Mouse (Mus musculus) hindbrain, embryonic 11.5 days (tissue): ENCODE results near the gene Cant1. TPM values are rescaled to one million over a fixed set of nuclear protein-coding genes. Genes with fewer than 3 reads are reported as not detected.

Experiments
- ATAC-seq: fragments of 200-750 bp; cut with Nextera tagmentation; 2 replicates; pipeline ENCODE4 v1.8.0; 2017; ENCODE audit warnings: mild to moderate bottlenecking, moderate TSS enrichment, moderate library complexity; ENCODE audit not compliant: low FRiP score
- DNase-seq: peaks from one replicate; pipeline ENCODE4 v3.0.0-alpha.2; 2015; ENCODE audit warnings: low spot score
- H3K27ac ChIP-seq: fragments of 300-500 bp; sonication (generic); 2 replicates; pipeline ENCODE4 v1.5.1; 2014; ENCODE audit warnings: mild to moderate bottlenecking, low read depth, low read length
- H3K27me3 ChIP-seq: fragments of 300-500 bp; sonication (generic); 2 replicates; pipeline ENCODE4 v1.6.1; 2014; ENCODE audit warnings: mild to moderate bottlenecking, low read length, moderate library complexity, mixed read lengths; ENCODE audit not compliant: control insufficient read depth, insufficient read depth
- H3K36me3 ChIP-seq: fragments of 300-500 bp; sonication (generic); 2 replicates; pipeline ENCODE4 v1.6.1; 2014; ENCODE audit warnings: mild to moderate bottlenecking, low read length, moderate library complexity, mixed read lengths; ENCODE audit not compliant: control insufficient read depth, insufficient read depth
- H3K4me1 ChIP-seq: fragments of 300-500 bp; sonication (generic); replicated peaks from 2 replicates; pipeline ENCODE4 v1.6.1; 2014; ENCODE audit warnings: low read length, mixed read lengths; ENCODE audit not compliant: control insufficient read depth, insufficient read depth
- H3K4me2 ChIP-seq: fragments of 300-500 bp; sonication (generic); replicated peaks from 2 replicates; pipeline ENCODE4 v1.6.1; 2014; ENCODE audit warnings: mild to moderate bottlenecking, low read depth, low read length
- H3K4me3 ChIP-seq: fragments of 300-500 bp; sonication (generic); 2 replicates; pipeline ENCODE4 v1.5.1; 2014; ENCODE audit warnings: low read depth, low read length
- H3K9ac ChIP-seq: fragments of 300-500 bp; sonication (generic); 2 replicates; pipeline ENCODE4 v1.6.1; 2014; ENCODE audit warnings: low read depth, low read length
- H3K9me3 ChIP-seq: fragments of 300-500 bp; sonication (generic); 2 replicates; pipeline ENCODE4 v1.6.1; 2016; ENCODE audit warnings: low read length; ENCODE audit not compliant: control insufficient read depth
- WGBS: fragments of 180-500 bp; shearing (Covaris S2); extraction: QIAGEN DNeasy Blood & Tissue Kit; methylation state at CpG from one replicate; pipeline ENCODE4 v1.1.7; 2014; 5-methylcytosine and 5-hydroxymethylcytosine counted together
- polyA plus RNA-seq: library from polyadenylated mRNA; unstranded; fragments of >200 nt; fragmentation: Nextera tagmentation; extraction: Ambion mirVana; gene quantifications from 2 replicates; pipeline ENCODE4 v1.2.1, GENCODE M21; 2014

Gene Cant1
- polyA plus RNA-seq, 1 experiment from 2014 or later = 21.0 TPM

DNA sequence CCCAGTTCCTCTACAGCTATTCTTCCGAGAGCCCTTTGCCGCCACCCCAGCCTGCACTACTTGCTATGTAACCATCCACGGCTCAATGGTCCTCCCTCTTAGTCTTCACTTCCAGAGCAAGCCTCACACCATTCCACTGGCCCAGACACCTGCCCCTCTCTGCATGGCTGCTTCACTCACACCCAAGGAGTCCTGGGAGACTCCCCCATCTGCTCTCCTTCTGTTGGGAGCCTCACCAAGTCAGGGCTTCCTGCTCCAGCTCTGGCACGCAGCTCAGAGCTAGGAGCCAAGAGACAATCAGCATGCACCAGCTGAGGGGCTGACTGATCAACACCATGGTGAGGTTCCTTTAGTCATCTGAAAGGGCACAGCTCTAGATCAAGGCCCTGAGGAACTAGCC is 5.8 kb downstream of the Cant1 start:
- Histone ChIP-seq H3K4me3 (no peak overlapping the region), H3K27me3 (no peaks in the 10 kb centered on the region), H3K9me3 (no peaks in the 10 kb centered on the region), H3K36me3 (no peaks in the 10 kb centered on the region), H3K27ac (no peak overlapping the region), H3K4me2 (no peak overlapping the region), H3K4me1 (peaks cover 3% of the 10 kb centered on the region; the same call in 1 of the 2 replicates), H3K9ac (no peak overlapping the region)
- WGBS = 87% methylated on average over 4 of the region's 4 CpGs
- ATAC-seq = no peak
- no peak for DNase-seq

DNA sequence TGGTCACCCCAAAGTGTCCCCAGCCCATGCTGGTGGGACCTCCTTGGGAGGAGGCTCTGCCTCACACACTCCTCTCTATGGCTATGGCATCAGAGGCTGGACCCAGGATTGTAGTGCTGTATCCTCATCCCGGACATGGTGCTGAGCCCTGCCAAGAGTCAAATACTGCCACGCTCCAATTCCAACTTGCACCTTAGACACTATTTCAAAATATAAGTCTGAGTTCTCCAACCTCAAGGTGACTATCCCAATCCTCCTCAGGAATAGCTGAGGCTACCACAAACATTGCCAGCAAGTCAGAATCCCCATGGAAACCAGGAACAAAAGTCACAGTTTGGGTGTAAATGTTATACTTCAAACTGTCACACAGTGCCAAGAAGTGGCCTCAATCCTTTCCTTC is 6.3 kb downstream of the Cant1 start:
- ATAC-seq = no peak
- Histone ChIP-seq H3K9me3 (no peaks in the 10 kb centered on the region), H3K36me3 (no peaks in the 10 kb centered on the region), H3K4me1 (no peaks in the 10 kb centered on the region), H3K27ac (no peak overlapping the region), H3K9ac (no peak overlapping the region), H3K4me2 (no peak overlapping the region), H3K4me3 (no peak overlapping the region), H3K27me3 (no peaks in the 10 kb centered on the region)
- DNase-seq = no peak
- WGBS = 94% methylated on average over 2 of the region's 2 CpGs

GRCm38 (mm10) chr11:118411271-118411670 is 7.6 kb downstream of the Cant1 start:
- no peak for ATAC-seq
- H3K9ac ChIP-seq = no peak overlapping the region
- no peak overlapping the region for H3K27ac ChIP-seq
- H3K9me3 ChIP-seq = no peaks in the 10 kb centered on the region
- no peaks in the 10 kb centered on the region for H3K27me3 ChIP-seq
- H3K4me1 ChIP-seq = no peaks in the 10 kb centered on the region
- H3K4me3 ChIP-seq = no peak overlapping the region
- no peak overlapping the region for H3K4me2 ChIP-seq
- H3K36me3 ChIP-seq = 0 out of 2 replicates have a peak, but pooled peaks cover 5% of the 10 kb centered on the region
- DNase-seq = no peak
- WGBS = 89% methylated on average over 8 of the region's 8 CpGs

- DNase-seq (no peak), ATAC-seq (no peak)
- Histone ChIP-seq H3K9me3 (no peaks in the 10 kb centered on the region), H3K4me2 (no peak overlapping the region), H3K36me3 (0 out of 2 replicates have a peak, but pooled peaks cover 5% of the 10 kb centered on the region), H3K4me1 (no peaks in the 10 kb centered on the region), H3K9ac (no peak overlapping the region), H3K27ac (no peak overlapping the region), H3K4me3 (no peak overlapping the region), H3K27me3 (no peaks in the 10 kb centered on the region)
- 95% methylated on average over 10 of the region's 10 CpGs for WGBS
Observed at GRCm38 (mm10) chr11:118410479-118410878, 8.4 kb downstream of the Cant1 start.

DNA sequence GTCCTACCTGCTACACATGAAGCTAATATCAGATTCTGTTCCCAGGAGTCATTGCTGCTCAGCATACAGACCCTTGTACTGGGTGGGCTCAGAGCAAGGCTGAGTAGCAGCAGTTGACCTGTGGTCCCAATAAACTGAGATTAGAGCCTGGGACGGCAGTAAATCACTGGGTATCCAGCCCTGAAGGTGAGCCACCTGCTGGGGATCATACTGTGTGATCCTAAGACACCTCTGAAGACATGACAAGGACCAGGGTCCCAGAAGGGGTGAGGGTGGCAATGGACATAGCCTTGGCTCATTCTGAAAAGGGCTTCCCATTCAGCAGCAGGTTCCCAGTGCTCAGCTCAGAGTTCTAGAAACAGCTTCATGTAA is 8.8 kb downstream of the Cant1 start:
- 86% methylated on average over 1 of the region's 1 CpGs for WGBS
- ATAC-seq (no peak), DNase-seq (no peak)
- Histone ChIP-seq H3K27me3 (no peaks in the 10 kb centered on the region), H3K9me3 (no peaks in the 10 kb centered on the region), H3K9ac (no peak overlapping the region), H3K4me2 (no peak overlapping the region), H3K36me3 (0 out of 2 replicates have a peak, but pooled peaks cover 5% of the 10 kb centered on the region), H3K4me1 (no peaks in the 10 kb centered on the region), H3K4me3 (no peak overlapping the region), H3K27ac (no peak overlapping the region)

DNA sequence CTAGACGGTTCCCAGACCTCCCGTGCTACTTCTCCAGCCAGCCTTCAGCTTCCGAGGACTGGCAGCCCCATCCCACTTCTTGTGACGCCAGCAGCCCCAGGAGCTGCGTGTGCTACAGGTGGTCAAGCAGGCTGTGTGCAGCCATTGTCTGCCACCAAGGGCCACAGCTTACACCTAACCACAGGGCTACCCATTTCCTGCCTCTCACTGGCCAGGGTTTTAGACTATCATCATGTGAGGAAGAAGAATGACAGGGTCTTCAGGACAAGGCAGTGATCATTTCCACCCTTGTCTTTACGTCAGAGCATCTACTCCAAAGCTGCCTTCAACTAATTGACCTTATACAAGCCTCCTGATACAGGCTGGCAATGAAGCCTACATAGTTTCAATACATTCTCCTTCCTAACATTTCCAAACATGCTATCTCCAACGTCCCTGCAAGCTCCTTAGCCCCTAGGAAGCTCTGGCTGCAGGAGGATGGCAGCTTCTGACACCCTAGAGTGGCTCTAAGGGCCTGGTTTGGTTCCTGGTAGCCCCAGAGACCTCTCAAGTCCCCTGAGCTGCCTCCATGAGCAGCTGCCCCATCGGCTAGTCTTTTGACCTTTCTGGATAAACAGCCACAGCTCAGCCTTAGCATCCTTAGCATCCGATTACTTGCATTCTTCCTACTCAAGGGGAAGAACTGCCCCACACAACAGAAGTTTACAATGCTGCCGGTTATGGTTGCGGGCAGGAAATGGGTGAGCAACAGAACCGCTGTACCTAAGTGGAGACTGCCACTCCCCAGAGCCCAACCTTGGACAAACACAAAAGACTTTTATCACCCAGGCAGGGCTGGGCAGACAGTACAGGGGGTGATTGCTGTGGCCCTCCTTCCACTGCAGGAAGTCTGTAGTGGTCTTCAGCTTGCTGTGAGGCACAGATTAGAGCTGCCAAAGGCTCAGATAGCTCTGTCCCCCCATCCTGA is 9.5 kb downstream of the Cant1 start:
- no peak for DNase-seq
- no peak overlapping the region for H3K4me3 ChIP-seq
- no peak overlapping the region for H3K4me2 ChIP-seq
- no peaks in the 10 kb centered on the region for H3K9me3 ChIP-seq
- H3K36me3 ChIP-seq = 0 out of 2 replicates have a peak, but pooled peaks cover 5% of the 10 kb centered on the region
- no peaks in the 10 kb centered on the region for H3K4me1 ChIP-seq
- H3K27me3 ChIP-seq = no peaks in the 10 kb centered on the region
- H3K9ac ChIP-seq = no peak overlapping the region
- no peak overlapping the region for H3K27ac ChIP-seq
- WGBS = 88% methylated on average over 12 of the region's 12 CpGs
- ATAC-seq = no peak

DNA sequence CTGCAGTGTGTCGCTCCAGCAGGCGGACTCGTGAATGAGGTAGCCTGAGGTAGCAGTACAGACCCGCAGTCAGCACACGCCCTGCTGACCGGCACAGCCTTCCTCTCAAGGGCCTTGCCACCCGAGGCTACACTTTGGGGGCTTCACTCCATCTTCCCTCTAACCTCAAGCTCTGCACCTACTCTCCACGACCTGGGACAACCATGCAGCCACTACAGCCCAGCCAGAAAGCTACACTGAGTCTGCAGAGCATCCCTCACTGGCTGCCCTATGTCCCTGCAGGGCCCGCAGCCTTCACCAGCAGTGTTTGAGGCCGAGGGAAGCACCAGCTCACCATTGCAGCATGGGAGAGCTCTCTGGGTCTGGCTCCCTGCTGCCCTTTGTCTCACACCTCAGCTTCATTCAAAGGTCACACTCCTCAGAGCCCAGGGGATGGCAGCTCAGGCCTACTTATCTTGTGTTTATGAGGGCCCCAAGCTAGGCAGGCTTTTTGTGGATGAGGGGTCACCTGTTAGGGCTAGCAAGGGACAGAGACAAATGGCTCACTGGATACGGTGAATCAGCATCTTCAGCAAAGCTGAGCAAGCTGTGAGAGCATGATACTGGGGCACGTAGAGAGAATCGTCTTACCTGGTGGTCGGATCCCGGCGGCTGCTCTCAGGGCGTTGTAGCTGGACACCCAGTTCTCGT is 10.7 kb downstream of the Cant1 start:
- WGBS = 88% methylated on average over 18 of the region's 18 CpGs
- no peak for ATAC-seq
- Histone ChIP-seq H3K9ac (no peak overlapping the region), H3K4me2 (no peak overlapping the region), H3K36me3 (0 out of 2 replicates have a peak, but pooled peaks cover 5% of the 10 kb centered on the region), H3K27ac (no peak overlapping the region), H3K4me1 (no peaks in the 10 kb centered on the region), H3K4me3 (no peak overlapping the region), H3K9me3 (no peaks in the 10 kb centered on the region), H3K27me3 (no peaks in the 10 kb centered on the region)
- DNase-seq = no peak

DNA sequence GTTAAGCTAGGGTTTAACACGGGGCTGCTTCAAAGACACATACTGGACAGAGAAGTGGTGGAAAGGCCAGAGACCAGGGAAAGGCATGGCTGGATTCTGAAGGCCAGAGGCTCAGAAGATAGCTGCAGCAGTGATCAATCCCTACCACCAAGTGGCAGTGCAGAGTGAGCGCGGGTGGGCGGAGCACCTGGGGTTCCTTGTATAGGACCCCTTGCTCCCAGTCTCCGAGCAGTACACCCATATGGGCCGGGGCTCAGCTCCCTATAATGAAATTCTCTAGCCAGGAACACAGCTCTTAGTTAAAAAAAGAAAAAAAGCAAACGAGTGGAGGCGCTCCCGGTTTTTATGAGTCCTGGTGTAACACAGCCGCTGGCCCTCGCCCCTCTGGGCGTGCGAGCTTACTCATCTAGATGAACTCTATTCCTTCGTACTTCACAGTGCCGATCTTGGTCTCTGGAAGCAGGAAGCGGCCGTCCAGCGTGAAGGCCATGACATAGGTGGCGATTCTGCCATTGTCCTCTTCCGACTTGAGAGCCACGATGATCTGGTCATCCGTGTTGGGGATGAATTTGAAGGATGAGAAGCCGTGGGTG is 11.5 kb downstream of the Cant1 start:
- no peak overlapping the region for H3K4me3 ChIP-seq
- H3K27ac ChIP-seq = no peak overlapping the region
- no peak for DNase-seq
- 0 out of 2 replicates have a peak, but pooled peaks cover 5% of the 10 kb centered on the region for H3K36me3 ChIP-seq
- H3K27me3 ChIP-seq = no peaks in the 10 kb centered on the region
- no peak for ATAC-seq
- no peak overlapping the region for H3K4me2 ChIP-seq
- H3K9me3 ChIP-seq = no peaks in the 10 kb centered on the region
- H3K9ac ChIP-seq = no peak overlapping the region
- 80% methylated on average over 23 of the region's 23 CpGs for WGBS
- H3K4me1 ChIP-seq = no peaks in the 10 kb centered on the region
